Mouse (Mus musculus): ENCODE data around the gene Ppp1r15a.
"Not testable (repeated sequence)": the region's sequence is repeated elsewhere in the genome, so short reads cannot be mapped to it uniquely, and the experiment has no call there.

Ppp1r15a gene

DNA sequence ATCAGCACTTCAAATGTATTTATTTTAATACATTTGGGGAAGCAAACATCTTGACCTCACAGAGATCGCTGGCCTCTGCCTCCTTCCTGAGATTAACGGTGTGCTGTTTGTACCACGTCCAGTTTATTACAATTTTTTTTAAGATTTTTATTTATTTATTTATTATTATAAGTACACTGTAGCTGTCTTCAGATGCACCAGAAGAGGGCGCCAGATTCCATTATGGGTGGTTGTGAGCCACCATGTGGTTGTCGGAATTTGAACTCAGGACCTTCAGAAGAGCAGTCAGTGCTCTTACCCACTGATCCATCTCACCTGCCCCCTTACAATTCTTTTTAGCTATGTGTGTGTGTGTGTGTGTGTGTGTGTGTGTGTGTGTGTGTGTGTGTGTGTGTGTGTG, 9.2 kb downstream of the Ppp1r15a start:
- DNase-seq = not testable (repeated sequence)

DNA sequence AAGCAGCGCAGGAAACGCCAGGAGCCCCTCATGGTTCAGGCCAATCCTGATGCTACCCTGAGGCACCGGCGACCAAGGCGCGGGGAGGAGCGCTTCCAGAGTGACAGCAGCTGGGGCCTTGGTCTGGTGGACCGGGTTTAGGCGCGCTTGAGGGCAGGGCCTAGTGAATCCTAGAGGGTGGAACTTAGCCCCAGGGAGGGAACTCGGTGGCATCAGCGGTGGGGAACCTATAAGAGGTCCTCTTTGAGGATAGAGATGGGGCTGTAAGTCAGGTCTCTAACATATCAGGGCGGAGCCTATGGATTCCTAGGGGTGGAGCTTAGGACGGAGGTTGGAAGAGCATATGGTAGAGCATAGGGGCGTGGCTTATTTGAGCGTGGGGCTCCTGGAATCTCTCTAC, 10.6 kb downstream of the Ppp1r15a start:
- no peak for DNase-seq

DNA sequence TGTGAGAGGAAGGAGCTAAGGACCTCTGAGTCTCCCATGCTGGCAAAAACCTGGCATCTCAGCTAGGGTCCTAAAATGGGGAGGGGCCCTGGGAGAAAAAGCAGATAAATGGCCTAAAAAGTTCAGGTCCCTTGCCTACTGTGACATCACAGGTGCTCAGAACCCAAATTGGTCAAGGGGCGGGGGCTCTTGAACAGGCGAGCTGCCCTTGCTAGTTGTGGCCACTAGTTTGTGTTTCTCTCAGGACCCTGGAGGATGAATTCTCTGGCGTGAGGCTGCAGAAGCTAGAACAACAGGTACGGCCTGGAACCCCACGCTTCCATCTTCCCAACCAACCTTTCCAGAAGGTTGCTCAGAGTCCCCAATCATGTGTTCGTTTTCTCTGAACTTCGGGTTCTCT, 11.7 kb downstream of the Ppp1r15a start:
- no peak for DNase-seq

DNA sequence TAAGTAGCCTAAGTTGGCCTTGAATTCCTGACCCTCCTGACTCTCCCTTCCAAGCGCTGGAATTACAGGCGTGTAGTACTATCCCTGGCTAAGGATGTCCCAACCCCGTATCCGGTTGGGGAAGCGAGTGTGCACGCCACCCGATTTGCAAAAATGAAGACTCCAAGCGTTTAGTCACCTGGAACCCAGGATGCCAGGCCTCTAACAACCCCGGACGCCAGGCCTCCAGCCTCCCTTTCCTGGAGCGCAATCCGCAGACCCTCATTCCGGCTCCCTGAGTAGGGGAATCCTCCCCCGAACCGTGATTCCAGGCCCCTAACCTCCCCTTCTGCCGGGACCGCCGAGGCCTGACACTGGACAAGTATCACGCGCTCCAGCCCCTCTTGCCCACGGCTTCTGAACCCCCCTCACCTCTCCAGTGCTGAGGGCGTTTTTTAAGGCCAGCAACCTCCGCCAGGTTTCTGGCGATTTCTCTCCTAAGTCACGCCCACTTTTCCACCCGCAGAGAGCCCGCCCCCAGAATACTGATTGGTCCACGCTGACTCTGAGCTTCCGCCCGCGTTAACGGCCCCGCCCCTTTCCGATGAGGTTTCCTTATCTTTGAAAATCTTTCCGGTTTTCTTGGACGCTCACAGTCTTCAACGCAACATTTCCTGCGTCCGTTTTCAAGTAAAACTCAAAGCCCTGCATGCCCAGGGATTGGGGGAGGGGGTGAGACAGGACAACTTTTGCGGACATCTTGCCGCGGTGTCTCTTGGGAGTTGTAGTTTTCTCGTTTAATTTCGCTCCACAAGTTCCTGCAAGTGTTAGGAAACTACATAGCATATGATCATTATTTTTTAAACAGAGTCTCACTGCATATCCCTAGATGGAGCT, 15.9 kb downstream of the Ppp1r15a start, which contains the start of gene Nucb1:
Gene Nucb1 (minus strand): TSS at position 495 of the 876 bp plus-strand sequence.
- DNase-seq = peak; percentile 95

DNA sequence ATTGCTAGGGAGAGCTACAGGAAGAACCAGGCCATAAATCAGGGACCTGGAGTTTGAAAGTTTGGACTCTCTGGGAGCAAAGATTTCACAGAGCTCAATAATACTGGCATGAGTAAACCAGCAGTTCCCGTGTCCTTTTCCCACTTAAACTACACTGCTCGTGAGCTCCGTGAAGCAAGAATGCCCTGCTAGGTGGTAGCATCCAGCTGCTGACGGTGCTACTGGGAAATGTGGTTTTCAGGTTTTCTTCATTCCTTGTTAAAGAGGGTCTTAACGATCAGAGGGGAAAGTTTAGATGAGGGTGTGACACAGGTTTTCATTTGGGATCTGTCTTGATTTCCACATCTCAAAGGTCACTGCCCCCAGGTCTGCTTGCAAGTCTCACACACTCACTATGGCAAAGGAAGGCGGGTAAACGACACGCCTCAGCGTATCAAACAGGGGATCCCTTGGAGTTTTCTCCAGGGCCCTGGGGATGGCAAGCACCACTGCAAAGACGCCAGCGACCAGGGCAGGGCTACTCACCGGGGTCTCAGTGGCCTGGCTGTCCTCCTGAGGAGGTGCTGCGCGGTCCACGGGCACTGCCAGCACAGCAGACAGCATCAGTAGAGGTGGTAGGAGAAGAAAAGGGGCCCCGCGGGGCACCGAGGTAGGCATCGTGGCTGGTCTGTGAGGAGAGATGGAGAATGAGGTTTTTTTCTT, 16.7 kb downstream of the Ppp1r15a start:
- peak; percentile 31 for DNase-seq

DNA sequence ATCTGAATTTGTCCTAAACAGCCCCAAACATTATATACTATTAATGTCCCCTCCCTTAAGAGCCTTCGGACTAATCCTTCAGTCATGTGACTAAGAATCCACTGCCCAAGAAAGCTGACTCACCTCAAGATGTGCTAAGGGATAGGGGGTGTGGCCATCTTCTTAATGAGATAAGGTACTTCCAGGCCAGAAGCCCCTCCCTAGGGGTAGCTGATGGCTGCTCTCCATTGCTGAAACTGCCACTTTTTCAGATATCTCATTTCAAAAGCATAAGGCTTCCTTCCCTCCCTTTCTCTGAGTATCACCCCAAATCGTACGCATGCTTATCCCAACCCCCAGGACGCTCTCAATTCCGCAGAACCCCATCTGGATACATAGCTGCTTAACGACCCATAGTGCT, 17.5 kb downstream of the Ppp1r15a start:
- no peak for DNase-seq

DNA sequence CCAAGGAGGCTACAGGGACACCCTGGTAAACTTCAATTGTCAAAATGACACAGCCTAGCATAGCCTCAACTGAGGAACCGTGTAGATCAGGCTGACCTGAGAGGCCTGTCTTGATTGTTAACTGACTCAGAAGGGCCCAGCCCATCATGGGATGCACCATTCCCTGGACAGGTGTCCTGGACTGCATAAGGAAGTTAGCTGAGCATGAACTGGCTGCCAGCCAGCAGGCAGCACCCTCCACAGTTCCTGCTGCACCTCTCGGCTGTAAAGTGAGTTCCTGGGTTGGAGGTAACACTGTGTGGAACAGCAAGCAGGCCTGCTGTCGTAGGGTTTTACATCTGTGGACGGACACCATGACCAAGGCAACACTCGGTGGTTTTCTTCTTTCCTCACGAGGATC, 18.5 kb downstream of the Ppp1r15a start:
- no peak for DNase-seq

DNA sequence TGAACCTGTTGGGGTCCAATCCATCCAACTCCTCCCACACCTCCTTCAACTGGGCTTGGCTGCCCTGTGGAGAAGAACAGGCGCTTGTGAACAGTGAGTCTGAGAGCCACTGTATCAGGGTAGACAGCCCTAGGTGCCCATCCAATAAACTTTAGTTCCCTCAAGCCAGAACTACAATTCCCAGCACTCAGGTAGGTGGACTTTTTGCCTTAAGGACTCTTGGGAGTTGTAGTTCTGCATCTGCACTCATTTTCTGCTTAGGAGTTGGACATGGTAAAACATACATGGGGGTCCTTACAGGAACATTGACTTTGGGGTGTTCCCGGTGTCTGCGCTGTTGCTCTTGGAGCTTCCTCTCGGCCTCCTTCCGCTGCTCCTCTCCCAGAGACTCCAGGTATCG, 27.6 kb downstream of the Ppp1r15a start:
- DNase-seq = no peak

DNA sequence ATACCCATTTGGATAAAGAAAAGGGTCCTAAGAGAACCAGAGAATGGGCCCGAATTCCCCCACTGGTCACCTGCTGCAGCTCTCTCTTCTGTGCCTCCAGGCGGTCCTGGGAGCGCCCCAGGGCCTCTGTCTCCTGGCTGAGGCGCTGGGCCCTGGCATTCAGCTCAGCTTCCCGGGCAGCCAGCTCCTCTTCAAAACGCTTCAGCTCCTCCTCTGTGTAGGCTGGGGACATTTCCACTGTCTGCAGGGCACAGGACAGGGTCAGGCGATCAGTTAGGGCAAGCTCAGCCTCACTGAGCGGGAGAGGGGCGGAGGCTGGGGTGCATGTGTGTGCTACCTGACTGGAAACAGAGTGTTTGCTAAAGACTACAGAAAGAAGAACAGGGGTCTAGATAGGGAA, 31.5 kb downstream of the Ppp1r15a start:
- no peak for DNase-seq

DNA sequence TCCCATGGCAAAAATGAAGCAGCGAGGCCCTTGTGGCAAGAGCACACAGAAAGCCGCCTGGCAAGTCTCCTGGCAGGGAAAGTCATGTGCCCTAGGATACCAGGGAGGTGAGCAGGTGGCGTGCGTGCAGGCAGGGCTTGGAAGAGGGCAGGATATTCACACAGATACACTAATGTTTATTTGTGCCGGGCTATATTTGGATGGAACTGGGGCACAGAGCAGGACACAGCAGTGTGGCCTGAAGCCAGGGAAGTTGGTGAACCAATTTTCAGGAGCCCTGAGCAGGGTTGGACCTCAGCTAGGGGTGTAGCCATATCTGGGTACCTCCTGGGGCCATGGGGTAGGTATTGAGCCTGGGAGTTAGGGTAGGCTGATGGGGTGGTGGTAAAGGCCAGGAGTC, 33.1 kb downstream of the Ppp1r15a start:
- no peak for DNase-seq

DNA sequence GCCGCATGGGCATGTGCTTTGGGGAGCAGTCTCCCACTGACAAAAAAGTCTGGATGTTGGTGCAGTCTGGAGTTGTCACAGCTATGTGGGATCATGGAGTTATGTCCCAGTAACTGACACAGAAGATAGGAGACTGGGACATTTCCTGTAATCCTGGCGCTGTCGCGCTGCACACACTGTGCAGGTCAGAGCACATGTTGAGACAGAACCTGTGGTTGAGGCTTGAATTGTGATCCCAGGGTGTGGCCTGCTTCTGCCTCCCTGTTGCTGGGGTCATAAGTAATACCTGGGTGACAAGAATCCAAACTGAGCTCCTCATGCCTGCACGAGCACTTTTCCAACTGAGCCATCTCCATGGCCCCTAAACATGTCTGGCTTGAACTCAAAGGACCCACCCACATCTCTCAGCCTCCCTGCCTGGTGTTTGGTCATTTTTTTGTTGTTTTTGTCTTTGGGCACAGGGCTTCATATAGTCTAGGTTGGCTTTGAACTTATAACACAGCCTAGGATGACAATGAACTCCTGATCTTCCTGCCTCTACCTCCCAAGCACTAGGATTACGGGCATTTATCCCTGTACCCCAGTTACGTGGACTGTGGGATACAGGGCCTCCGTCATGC, 33.7 kb downstream of the Ppp1r15a start:
- no peak for DNase-seq

DNA sequence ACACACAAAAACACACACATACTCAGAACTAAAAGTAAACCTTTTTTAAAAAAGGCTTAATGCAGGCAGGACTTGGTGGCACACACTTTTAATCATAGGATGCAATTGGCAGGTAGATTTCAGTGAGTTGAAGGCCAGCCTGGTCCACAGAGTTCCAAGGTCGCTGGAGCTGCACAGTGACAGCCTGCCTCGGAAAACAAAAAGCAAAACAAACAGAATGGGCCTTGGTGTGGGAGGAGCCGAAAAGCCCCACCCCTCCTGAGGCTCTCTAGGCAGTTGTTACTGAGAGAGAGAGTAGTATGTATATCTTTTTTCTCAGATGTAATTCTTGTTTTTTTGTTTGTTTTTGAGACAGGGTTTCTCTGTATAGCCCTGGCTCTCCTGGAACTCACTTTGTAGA, 34.8 kb downstream of the Ppp1r15a start:
- no peak for DNase-seq

DNA sequence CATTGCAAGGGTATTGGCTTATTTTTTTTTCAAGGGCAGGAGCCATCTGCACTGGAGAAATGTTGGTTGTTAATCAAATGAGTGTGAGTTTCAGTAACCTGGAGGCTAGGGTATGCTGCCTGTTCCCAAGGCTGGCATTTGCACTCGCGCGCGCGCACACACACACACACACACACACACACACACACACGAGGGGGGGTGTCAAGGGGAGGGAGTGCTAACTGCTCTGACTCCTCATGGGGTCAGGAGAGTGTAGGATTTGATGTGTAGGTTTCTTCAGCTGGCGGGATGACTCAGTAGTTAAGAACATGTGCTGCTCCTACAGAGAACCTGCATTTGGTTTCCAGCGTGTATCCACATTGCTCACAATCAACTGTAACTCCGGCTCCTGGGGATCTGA, 35.2 kb downstream of the Ppp1r15a start:
- no peak for DNase-seq

DNA sequence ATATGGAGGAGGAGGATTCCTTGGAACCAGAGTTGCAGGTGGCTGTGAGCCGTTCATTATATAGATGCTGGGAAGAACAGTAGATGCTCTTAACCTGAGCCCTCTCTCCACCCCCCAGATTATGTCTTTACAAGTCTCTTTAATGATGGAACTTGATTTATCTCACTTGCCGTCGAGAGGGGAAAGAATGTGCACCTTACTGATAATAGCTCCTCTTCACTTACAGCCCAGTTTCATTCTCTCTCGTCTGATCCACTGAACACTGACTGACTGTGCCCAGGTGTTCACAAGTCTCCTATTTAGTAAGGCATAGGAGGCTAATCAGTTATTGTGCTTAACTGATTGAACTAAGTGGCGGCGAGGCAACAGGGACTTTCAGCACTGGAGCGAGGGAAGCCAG, 36.5 kb downstream of the Ppp1r15a start:
- DNase-seq = no peak

DNA sequence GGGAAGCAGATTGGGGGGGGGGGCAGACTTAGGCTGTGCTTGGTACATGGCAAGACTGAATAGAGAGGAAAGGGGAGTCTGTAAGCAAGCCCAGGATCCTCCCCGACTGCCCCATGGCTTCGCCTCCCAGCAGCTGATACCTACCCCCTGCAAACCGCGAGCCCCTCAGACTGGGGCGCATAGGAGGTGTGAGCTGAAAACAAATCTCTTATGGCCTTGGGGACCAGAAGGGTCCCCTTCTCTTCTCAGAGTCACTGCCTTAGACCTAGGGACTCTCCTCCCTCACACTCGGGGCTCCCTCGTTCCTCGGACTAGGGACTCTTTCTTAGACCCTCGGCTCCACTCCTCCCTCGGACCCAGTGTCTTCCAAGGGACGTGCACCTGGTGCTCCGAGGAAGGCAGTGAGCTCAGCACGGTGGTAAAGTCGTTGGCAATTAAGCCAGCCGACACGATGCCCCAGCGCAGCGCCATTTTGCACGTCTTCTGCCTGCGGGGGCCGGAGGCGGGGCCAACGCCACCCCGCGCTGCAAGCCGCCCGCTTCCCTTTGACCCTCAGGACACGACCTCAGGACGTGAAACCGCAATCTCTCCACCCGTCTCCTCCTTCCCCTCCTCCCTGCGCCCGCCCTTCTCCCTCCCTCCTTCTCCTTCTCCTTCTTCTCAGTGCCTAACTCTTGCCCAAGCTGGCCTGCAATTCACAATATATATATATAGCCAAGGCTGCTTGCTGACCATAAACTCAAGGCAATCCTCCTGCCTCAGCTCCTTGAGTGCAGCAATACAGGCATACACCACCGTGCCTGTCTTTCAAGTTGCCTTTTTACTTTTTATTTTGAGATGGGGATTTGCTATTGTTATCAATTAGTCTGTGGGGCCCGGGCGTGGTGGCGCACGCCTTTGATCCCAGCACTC, 37.5 kb downstream of the Ppp1r15a start, which contains the start of gene Dhdh:
Gene Dhdh (minus strand): TSS at position 513 of the 912 bp plus-strand sequence.
- peak; percentile 48 for DNase-seq

DNA sequence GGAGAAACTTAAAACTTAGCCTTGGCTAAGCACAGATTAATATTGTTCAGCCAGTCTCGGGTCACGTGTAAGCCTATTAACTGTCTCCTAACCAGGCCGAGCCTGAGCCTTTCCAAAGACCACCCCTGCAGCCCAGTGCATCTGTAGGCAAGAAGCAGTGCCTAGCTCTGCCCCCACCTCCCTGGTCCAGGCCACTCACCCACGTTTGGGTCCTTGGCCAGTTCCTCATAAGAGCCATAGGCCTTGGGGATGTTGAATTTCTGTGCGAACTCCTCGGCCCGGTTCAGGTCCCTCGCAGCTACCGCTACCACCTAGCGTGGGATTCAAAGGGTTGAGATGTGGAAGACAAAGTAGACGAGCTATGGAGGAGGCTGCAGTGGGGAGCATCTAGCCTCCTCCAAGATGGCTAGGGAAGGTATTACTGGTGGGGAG, 38.2 kb downstream of the Ppp1r15a start:
- DNase-seq = no peak

DNA sequence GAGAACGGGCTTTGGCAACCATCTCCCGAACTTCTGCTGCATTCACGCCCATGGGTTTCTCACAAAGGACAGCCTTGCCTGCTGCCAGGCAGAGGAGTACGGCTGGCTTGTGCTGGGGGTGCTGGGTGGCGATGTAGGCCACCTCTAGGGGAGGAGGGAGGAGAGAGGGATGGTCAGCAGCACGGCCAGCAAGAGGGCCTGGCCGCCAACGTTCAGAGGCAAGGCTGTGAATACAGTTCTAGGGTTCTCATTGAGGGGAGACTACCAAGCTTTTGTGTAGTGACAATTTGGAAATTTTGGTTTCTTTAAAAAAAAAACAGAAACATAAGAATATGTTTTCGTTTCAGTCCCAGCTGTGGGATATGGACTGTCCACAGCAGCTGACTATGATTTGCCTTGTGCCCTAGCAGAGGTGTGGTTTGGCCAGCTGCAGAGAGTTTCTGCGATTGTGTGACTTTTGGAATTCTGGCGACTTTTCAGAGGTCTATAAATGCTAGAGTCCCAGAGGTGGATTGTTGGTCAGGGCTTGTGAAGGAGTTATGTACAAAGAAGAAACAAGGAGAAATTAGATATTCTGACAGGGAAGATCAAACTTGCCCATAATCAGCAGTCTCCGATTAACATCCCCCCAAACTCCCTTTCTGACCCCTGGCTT, 39.2 kb downstream of the Ppp1r15a start, which contains the start of gene Gm45808:
Gene Gm45808 (minus strand): TSS at position 51 of the 655 bp plus-strand sequence.
- DNase-seq = no peak

DNA sequence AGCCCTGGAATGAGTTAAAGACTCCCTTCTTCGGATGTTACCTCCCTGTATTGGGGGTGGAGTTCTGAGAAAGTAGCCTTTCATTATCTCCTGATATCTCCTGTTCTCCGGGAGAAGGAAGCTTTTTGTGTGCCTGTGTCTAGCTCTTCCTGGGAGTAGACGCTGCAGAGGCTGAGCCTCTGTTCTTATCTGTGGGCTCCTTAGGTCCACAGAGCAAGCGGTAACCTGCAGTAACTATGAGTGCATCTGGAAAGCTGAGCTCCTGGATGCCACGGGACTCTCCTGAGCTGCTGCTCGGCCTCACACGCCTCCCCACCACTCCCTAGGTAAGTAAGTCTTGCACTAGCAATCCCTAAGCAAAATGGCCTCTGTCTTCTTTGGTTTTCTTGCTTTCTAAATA, 39.9 kb downstream of the Ppp1r15a start:
- no peak for DNase-seq

DNA sequence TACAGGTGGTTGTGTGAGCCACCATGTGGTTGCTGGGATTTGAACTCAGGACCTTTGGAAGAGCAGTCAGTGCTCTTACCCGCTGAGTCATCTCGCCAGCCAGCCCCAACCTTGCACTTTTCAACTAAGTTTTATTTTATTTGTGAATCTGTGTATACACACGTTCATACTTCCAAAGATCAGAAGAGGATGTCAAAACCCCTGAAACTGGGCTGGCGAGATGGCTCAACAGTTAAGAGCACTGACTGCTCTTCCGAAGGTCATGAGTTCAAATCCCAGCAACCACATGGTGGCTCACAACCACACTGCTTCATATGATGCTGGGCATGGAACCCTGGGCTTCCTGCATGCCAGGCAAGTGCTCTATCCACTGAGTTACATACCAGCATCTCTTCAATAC, 41.1 kb downstream of the Ppp1r15a start:
- not testable (repeated sequence) for DNase-seq

DNA sequence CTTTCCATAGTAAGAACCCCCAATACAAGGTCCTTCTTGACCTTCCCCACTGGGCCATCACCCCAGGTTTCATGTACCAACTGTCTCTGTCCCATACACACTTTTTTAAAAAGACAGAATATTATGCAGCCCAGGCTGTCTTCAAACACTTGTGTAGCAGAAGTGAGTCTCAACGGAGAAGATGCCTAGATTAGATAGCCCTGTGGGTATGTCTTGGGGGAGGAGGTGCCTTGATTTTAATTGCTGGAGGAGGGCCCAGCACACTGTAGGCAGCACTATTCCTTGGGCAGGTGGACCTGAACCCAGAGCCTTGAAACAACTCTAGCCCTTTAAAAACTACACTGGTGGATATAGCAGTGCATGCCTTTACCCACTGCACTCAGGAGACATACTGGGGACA, 43.9 kb downstream of the Ppp1r15a start:
- no peak for DNase-seq

DNA sequence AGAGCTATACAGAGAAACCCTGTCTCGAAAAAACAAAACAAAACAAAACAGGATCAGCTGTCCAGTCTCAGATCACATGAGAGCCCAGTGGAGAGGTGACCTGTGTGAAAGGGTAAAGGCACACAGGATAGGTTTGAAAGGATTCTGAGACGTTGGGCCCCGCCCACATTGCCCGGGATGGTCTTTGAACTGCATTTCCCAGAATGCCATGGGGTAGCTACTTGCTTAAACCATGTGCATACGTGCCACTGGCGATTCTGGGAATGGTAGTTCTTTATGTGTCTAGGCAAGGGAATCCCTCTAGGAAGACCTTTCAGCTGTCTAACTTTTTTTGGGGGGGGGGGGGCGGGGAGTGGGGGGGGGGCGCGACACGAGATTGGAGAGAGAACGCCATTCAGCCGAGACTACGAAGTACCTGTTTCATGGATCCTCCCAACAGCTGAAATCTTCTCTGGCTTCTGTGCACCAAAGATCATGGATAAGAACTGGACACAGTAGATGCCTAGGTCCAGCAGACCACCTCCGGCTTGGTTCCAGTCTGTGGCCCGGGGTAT, 44.6 kb downstream of the Ppp1r15a start, which contains the start of gene Tulp2:
Gene Tulp2 (plus strand): TSS at position 504 of the 554 bp plus-strand sequence.
- DNase-seq = peak; percentile 82
